Mouse (Mus musculus) WW6 (cell line): ENCODE results near the gene Mark2.

ENCODE experiments used
- DNase-seq: peaks from one replicate; pipeline ENCODE4 v3.0.0-alpha.2; 2013; ENCODE audit warnings: low read depth, low spot score

The Mark2 gene

GRCm38 (mm10) chr19:7267091-7267741, 74.4 kb downstream of the Mark2 start, which contains the start of gene Rcor2:
Rcor2 (plus strand) TSS chr19:7267325.
- no peak for DNase-seq

DNA sequence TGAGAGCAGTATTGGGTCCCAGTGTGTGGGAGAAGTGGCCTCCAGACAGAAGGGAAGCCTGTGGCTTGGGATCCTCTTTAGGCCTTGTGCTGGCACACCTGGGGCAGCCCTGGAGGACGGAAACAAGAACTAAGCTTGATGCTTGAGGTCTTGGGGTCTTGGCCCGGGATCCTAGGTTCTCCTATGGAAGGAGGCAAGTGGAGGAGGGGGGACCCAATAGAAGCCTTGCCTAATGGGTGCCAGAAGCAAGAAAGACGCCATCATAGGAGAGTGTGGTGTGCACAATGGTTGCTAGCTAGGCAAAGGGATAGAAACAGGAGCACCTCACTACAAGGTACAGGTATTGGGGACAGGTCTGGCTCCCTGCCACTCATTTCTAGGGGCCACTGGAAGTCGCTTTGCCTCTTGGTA, 75.2 kb downstream of the Mark2 start:
- DNase-seq = no peak

DNA sequence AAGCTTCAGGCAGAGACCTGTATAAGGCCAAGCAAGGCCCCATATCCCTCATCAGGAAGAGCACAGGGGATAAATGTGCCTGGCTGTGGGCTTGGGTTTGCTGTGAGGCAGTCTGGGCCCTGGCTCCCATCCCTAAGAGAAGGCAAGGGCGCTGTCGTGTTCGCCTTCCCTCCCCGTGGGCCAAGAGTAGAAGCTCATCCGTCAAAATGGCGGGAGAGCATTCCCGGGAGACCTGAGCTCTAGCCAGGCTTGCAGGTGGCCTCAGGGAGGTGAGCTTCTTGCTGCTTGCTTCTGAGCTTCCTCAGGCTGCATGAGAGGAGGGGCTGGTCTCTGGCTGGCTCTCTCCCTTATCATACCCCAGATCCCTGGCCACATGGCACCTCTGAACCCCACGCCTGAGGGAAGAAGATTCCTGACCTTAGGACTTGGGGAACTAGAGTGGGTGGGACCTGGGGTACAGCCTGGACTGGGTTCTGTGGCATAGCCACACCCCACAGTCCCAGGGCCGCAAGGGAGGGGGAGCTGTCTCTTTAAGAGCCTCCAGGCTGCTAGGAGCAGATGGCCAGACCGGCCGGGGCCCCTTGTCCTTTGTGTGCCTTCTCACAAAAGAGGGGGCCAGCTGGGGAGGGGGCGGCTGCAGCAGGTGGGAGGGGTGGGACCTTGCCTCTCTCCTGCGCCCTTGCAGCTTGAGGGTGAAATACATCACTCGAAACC, 76.0 kb downstream of the Mark2 start:
- no peak for DNase-seq

- DNase-seq = no peak
Observed at GRCm38 (mm10) chr19:7264766-7265331, 76.8 kb downstream of the Mark2 start.

DNA sequence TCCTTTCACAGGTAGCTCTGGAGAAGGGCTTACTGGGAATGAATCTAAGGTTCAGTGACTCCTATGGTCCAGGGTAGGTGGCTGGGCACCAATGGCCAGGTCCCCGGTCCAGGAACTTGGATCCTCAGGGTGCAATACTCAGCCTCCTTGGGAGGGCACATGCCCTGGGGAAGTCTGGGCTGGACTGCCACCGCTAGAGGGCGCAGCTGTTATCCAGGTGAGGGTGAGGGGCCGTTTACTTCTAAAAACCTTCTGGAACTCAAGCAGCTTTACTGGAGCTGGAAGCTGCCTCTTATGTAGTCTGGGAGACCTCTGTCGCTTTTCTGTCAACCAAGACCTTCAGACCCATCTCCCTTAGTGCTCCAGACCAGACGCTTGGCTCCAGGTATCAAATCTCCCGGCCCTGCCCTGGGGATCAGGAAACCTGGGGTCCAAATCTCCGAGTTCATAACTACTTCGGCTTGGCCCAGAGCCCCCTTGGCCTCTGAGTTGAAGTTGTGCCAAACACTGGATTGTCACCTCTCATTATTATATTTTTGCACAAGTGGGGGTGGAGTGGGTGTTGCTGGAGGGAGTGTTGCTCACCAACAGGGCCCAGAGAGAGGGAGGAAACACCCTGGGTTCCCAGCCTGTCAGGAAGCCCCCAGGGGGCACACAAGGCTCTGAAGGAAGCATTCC, 77.4 kb downstream of the Mark2 start:
- no peak for DNase-seq

DNA sequence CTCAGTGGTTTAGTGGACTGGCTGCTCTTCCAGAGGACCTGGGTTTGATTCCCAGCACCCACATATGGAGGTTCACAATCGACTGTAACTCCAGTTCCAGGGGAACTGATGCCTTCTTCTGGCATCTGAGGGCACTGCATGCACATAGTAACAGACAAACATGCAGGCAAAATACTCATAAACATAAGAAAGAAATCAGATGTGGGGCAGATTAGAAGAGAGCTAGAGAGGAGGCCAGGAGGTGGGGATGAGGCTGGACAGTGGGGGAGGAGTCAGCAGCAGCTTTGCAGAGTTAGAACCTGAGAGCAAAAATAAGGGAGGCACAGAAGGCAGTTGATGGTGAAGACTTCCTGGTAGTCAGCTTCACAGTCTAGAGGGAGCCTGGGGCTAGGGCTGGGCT, 79.1 kb downstream of the Mark2 start:
- DNase-seq = no peak

DNA sequence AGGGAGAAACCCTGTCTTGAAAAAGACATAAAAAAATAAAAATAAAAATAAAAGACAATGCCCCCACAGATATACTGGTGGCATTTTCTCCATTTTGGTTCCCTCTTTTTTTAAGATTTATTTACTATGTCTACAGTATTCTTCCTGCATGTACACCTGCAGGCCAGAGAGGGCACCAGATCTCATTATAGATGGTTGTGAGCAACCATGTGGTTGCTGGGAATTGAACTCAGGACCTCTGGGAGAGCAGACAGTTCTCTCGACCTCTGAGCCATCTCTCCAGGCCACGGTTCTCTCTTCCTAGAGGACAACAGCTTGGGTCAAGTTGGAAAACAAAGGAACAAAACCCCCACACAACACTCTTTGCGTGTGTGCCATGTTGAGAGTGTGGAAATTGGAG, 79.7 kb downstream of the Mark2 start:
- DNase-seq = no peak

- no peak for DNase-seq
Observed at GRCm38 (mm10) chr19:7261476-7261875, 80.2 kb downstream of the Mark2 start.

DNA sequence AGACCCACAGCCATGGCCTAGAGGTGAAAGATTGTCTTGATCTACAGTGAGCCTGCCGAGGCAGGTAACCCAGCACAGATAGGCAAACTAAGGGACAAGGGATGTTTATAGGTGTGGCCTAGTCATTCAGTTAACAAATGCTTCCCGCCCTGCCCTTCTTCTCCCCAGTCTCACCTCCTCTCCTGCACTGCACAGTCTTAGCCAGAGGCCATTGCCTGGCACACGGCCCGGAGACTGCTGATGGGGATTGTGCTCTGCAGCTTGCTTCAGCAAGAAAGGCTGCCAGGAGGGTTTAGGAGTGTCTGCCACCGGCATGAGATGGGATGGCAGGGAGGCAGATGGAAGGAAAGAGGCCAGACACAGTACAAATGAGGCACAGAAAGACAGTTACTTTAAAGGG, 83.8 kb downstream of the Mark2 start:
- DNase-seq = no peak

GRCm38 (mm10) chr19:7246021-7246420, 95.6 kb downstream of the Mark2 start:
- DNase-seq = no peak

- DNase-seq = peak; percentile 91
Observed at GRCm38 (mm10) chr19:7240782-7241690, 100.6 kb downstream of the Mark2 start, which contains the start of gene Naa40. Naa40 (minus strand) TSS chr19:7241183.

- DNase-seq = no peak
Observed at GRCm38 (mm10) chr19:7240291-7240690, 101.4 kb downstream of the Mark2 start.

DNA sequence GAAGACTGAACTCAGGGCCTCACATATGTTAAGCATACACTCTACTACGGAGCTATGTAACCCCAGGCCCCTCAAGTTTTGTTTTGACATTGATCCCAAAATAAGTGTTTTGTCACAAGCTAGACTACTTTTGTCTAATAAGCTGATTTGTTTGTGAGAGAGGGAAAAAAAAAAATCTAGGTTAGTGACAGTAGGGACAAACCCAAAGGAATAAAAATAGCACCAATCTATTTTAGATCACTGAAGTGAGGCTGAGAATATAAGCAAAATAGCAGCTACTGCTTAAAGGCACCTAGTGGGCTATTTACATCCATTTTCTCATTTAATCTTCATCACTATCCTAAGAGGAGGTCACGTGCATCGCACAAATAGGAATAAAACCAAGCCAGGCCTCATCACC, 102.1 kb downstream of the Mark2 start:
- no peak for DNase-seq

- DNase-seq = no peak
Observed at GRCm38 (mm10) chr19:7236742-7237141, 104.9 kb downstream of the Mark2 start.

- DNase-seq = no peak
Observed at GRCm38 (mm10) chr19:7236011-7236410, 105.6 kb downstream of the Mark2 start.

DNA sequence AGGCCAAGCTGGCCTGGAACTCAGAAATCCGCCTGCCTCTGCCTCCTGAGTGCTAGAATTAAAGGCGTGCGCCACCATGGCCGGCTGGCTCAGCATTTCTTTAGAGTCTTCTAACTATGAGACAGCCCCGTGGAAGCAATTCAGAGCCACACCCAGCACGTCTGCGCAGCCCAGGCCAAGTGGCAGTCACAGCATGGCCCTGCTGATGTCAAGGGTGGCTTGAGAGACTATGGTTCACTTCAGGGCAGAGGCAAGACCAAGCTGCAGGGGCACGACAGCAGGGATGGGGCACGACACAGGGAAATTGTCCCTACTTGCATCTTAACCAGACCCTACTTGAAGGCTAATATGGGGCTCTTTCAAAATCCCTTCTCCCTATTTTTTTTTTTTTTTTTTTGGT, 106.2 kb downstream of the Mark2 start:
- no peak for DNase-seq

- no peak for DNase-seq
Observed at GRCm38 (mm10) chr19:7234537-7235221, 107.0 kb downstream of the Mark2 start.

GRCm38 (mm10) chr19:7226511-7226914, 115.1 kb downstream of the Mark2 start:
- DNase-seq = no peak
